Mouse (Mus musculus): ENCODE results near the gene Get4. TPM values are rescaled to one million over a fixed set of nuclear protein-coding genes. Genes with fewer than 3 reads are reported as not detected.

Gene Get4
- polyA plus RNA-seq, 1 experiment = 61.6 TPM

DNA sequence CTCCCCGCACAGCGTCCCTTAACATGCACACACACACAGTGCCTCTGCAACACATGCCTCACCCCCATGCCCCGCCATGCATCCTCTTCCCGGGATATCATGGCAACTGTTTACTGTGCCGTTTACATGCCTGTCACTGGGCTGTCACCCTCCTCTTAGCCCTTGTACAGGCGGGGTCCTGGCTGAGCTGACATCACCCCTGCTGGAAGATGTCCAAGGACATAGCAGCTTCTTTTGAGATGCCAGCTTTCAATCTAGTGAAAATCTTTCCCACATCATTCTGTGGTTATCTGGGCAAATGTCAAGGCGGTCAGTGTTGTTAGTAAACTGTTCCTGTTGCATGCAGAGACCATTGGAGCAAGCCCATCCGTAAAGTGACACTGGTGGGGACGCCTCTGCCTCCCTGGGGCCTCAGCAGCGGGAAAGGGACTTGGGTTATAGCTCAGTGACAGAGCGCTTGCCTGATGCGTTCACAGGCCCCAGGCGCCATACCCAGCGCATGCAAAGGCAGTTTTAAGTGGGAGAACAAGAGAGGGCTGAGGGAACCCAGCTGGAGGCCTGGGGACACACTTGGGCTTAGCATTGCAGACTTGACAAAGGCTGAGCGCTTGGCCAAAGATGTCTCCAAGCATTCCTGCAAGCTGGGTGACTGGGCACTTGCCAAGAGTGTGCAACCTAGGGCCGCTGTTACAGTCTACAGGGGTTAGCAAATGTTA lies 18.8 kb downstream of the Get4 start:
- H3K4me1 ChIP-seq (ENCODE audit: control insufficient read depth, insufficient read depth, low read length) = peaks cover 4% of the 10 kb centered on the region; the same call in 1 of the 2 replicates
- TF ChIP-seq CTCF (IDR thresholded peaks at IDR 0.05; ENCODE audit: borderline replicate concordance, insufficient read depth, low read length) = no peak
- TF ChIP-seq POLR2A (IDR thresholded peaks at IDR 0.05; ENCODE audit: low read depth, low read length) = no peak
- H3K4me3 ChIP-seq (ENCODE audit: insufficient read depth, low read length) = no peak overlapping the region
- no peak overlapping the region for H3K27ac ChIP-seq (ENCODE audit: insufficient read depth, low read length)

DNA sequence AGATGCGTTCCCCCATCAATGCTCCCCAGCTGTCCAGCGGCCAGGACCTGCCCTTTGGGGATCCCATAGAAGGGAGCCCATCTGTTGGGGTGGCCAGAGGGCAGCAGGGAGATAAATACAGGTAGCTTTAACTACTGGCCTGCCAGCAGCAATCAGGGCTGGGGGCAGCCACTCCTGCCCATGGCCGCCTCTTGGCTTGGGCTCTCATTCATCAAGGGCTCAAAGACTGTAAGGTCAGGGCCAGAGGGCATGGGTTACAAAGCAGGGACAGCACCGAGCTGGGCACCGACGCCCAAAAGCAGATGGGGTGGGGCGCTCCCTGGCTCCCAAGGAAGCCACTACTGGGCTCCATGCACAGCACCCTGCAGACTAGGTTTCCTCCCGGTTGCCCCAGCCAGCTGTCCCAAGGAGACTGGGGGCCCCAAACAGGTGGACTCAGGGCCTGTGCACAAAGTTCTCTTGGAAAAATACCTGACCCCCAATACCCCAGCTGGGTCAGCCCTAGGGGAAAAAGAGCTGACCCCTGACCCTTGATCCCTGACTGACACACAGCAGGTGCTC lies 19.9 kb downstream of the Get4 start:
- H3K4me1 ChIP-seq (ENCODE audit: control insufficient read depth, insufficient read depth, low read length) = peaks cover 4% of the 10 kb centered on the region; the same call in 1 of the 2 replicates
- TF ChIP-seq POLR2A (IDR thresholded peaks at IDR 0.05; ENCODE audit: low read depth, low read length) (no peak), CTCF (IDR thresholded peaks at IDR 0.05; ENCODE audit: borderline replicate concordance, insufficient read depth, low read length) (no peak)
- H3K27ac ChIP-seq (ENCODE audit: insufficient read depth, low read length) = no peak overlapping the region
- no peak overlapping the region for H3K4me3 ChIP-seq (ENCODE audit: insufficient read depth, low read length)

DNA sequence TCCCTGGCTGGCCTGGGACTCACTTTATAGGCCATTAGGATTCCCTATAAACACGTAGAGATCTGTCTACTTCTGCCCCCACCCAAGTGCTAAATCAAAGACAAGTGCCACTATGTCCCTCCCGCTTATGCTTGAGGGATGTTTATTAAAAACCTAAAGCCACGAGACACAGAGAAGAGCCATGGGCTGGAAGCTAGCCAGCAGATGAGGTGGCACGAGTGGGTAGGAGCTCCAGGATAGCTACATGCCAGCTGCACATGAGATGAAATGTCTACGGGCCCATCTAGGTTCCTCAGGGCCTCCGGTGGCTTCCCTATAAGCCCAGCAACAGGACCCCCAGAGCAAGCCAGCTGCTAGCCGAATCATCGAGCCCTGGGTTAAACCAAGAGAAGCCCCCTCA lies 25.2 kb downstream of the Get4 start:
- no peaks in the 10 kb centered on the region for H3K4me1 ChIP-seq (ENCODE audit: control insufficient read depth, insufficient read depth, low read length)
- no peak overlapping the region for H3K4me3 ChIP-seq (ENCODE audit: insufficient read depth, low read length)
- H3K27ac ChIP-seq (ENCODE audit: insufficient read depth, low read length) = no peak overlapping the region
- TF ChIP-seq CTCF (IDR thresholded peaks at IDR 0.05; ENCODE audit: borderline replicate concordance, insufficient read depth, low read length) = no peak
- no peak for TF ChIP-seq POLR2A (IDR thresholded peaks at IDR 0.05; ENCODE audit: low read depth, low read length)

DNA sequence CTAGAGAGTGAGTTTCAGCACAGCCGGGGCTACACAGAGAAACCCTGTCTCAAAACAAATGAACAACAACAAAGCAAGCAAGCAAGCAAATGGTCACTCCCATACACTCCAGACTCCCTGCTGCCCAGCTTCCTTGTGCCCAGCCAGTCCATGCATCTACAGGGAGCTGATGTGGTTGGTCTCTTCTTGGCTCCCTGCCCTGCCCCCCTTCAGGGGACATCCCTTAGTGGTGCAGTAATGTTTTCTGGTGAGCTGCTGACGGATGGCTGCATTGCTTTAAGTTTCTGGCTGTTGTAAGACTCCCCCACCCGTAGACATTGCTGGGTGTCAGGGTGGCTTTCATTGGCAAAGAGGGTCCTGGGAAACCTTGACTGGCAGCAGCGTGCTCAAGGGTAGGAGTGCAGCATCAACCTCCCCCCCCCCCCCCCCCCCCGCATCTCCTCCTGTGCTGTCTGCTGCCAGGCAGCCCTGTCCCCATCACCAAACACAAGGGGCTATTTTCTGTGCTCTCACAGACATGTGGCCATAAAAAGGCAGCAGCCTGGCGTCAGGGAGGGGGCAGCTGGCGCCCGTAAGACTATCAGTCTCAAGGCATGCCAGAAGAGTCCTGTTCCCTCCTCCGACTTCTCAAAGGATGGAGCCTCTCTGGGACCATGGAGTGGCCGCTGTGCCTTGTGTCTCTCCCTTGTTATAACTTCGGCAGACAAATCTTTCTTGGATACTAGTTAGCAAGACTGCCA lies 29.4 kb downstream of the Get4 start:
- Histone ChIP-seq H3K27ac (ENCODE audit: insufficient read depth, low read length) (no peak overlapping the region), H3K4me1 (ENCODE audit: control insufficient read depth, insufficient read depth, low read length) (no peaks in the 10 kb centered on the region), H3K4me3 (ENCODE audit: insufficient read depth, low read length) (no peak overlapping the region)
- TF ChIP-seq CTCF (IDR thresholded peaks at IDR 0.05; ENCODE audit: borderline replicate concordance, insufficient read depth, low read length) (no peak), POLR2A (IDR thresholded peaks at IDR 0.05; ENCODE audit: low read depth, low read length) (no peak)

DNA sequence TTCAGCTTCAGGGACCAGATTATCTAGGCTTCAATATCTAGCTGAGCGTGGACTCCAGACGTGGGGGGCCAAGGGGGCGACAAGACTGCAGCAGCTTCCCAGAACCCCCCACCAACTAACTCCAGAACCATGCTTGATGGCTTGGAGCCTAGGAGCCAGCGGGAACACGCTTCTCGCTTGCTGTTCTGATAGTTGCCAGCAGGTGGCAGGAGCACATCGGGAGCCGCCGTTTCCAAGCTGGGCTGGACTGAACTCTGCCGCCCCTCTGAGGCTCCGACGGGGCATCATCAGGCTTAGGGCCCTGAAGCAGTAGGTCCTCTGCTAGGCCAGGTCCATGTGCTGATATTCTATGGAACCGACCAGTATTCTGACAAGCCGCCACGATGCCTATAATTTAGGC lies 30.1 kb downstream of the Get4 start:
- no peak overlapping the region for H3K27ac ChIP-seq (ENCODE audit: insufficient read depth, low read length)

DNA sequence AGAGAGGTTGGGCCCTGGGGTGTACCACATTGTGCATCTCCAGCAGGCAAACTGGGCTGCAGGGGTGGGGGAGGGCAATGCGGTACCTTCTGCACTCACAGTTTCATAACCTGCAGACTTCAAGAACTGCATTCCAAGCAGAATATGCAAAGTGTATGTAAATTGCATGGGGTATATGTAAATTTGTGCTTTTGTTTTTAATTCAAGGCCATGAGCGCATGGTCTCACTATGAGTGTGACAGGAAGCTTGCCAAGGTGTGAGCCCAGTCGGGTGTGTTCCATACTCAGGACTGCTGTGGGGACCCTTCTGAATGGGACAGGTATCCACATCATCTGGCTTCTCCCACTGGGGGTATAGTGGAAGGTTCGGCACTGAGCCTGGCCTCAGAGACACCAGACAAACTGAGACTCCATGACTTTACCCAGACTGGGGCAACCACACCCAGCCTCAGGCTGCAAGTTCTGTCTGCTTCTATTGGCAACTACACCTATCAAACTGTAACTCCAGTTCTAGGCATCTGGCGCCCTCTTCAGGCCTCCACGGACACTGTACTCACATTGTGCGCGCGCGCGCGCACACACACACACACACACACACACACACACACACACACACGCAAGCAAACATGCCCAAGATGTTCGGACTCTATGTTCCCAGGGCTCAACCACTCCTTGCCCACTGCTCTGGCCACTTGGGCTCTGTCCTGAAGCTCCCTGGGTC lies 31.5 kb downstream of the Get4 start:
- no peak overlapping the region for H3K27ac ChIP-seq (ENCODE audit: insufficient read depth, low read length)
- no peak for TF ChIP-seq CTCF (IDR thresholded peaks at IDR 0.05; ENCODE audit: borderline replicate concordance, insufficient read depth, low read length)
- no peak for TF ChIP-seq POLR2A (IDR thresholded peaks at IDR 0.05; ENCODE audit: low read depth, low read length)
- H3K4me1 ChIP-seq (ENCODE audit: control insufficient read depth, insufficient read depth, low read length) = no peaks in the 10 kb centered on the region
- H3K4me3 ChIP-seq (ENCODE audit: insufficient read depth, low read length) = no peak overlapping the region

More for the DNA sequence above, 30.1 kb downstream of the Get4 start:
- no peaks in the 10 kb centered on the region for H3K4me1 ChIP-seq (ENCODE audit: control insufficient read depth, insufficient read depth, low read length)
- no peak overlapping the region for H3K4me3 ChIP-seq (ENCODE audit: insufficient read depth, low read length)
- TF ChIP-seq POLR2A (IDR thresholded peaks at IDR 0.05; ENCODE audit: low read depth, low read length) (no peak), CTCF (IDR thresholded peaks at IDR 0.05; ENCODE audit: borderline replicate concordance, insufficient read depth, low read length) (peak; percentile 95)

DNA sequence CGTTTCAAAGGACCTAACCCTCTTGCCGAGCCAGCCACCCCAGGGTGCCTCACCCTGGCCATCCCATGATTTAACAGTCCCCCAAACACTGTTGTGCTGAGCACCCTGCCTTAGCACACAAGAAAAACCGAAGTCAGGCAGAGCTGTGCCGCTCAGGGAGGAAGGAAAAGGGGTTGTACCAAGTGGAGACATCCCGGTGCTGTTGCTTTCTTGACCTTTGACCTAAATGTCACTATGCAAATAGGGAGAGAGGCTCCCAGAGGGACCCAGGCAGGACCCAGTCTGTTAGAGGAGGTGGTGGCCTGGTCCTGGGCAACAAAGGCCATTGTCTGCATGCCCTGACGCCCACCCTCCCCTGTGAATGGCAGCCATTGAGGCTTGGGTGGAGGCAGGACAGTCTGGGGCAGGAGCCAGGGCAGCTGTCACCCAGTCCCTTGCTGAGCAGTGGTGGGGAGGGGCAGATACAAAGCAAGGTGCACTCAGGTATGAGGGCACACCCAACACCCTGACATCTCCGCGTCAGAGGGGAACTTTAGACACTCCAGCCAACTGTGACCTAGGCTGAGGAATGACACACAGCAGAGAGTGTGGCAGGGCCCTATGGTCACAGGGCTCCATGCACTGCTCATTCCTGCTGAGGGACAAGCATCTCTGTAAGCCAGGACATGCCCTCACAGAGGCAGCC lies 33.4 kb downstream of the Get4 start:
- Histone ChIP-seq H3K27ac (ENCODE audit: insufficient read depth, low read length) (no peak overlapping the region), H3K4me3 (ENCODE audit: insufficient read depth, low read length) (no peak overlapping the region), H3K4me1 (ENCODE audit: control insufficient read depth, insufficient read depth, low read length) (no peaks in the 10 kb centered on the region)
- TF ChIP-seq POLR2A (IDR thresholded peaks at IDR 0.05; ENCODE audit: low read depth, low read length) = no peak
- TF ChIP-seq CTCF (IDR thresholded peaks at IDR 0.05; ENCODE audit: borderline replicate concordance, insufficient read depth, low read length) = no peak

DNA sequence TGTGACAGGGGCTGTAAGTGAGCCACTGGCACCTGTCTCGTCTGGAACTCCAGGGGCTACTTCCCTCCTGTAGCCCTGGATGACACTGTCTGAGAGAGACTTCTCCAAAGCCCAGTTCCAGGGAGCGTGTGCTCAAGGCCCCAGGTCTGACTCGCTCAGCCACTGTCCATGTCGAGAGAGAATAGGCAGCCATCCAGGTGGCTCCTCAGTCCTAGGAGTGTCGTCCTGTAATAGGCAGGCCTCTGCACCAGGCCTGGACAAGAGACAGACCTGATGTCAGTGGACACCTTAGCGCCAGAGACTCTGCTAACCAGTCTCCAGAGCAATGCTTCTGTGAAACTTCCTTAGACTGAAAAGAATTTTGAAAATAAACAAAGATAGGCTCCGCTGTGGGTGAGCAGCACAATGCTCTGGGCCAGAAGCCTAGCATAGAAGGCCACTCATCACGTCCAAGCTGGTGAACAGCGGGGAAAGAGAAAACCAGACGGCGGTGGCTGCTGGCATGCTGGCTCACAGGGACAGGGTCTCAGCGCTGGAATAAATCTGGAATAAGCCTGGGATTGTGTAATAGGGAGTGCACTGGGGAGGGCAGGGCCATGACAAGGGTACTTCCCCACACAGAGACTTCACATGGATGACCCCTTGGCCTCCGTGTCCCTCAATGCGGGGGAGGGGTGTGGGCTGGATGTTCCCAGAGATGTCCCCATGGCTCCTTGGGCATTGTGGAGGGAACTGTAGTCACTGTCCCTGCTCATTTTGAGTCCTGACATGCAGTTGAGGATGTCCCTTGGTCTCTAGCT lies 34.2 kb downstream of the Get4 start:
- Histone ChIP-seq H3K4me3 (ENCODE audit: insufficient read depth, low read length) (no peak overlapping the region), H3K27ac (ENCODE audit: insufficient read depth, low read length) (no peak overlapping the region), H3K4me1 (ENCODE audit: control insufficient read depth, insufficient read depth, low read length) (no peaks in the 10 kb centered on the region)
- TF ChIP-seq POLR2A (IDR thresholded peaks at IDR 0.05; ENCODE audit: low read depth, low read length) (no peak), CTCF (IDR thresholded peaks at IDR 0.05; ENCODE audit: borderline replicate concordance, insufficient read depth, low read length) (no peak)

All from embryonic fibroblast, embryonic 13.5 days (primary cell).